Mouse (Mus musculus): Measurements from ENCODE around the gene Pkd2l1. TPM values are rescaled to one million over a fixed set of nuclear protein-coding genes. Genes with fewer than 3 reads are reported as not detected.

The Pkd2l1 gene
- polyA plus RNA-seq, 1 experiment from 2014 or later, result 0.05 TPM

- Histone ChIP-seq H3K9ac (replicated peaks; ENCODE audit: low read depth) (no peak overlapping the region), H3K4me3 (ENCODE audit: low read depth, low read length) (no peak overlapping the region), H3K4me1 (ENCODE audit: insufficient read depth, low read depth, low read length) (no peaks in the 10 kb centered on the region), H3K9me3 (ENCODE audit: low read length) (peaks cover 4% of the 10 kb centered on the region; the same call in 1 of the 2 replicates), H3K36me3 (ENCODE audit: insufficient read depth, low read length) (no peaks in the 10 kb centered on the region), H3K27me3 (replicated peaks; ENCODE audit: insufficient read depth, low read length) (no peaks in the 10 kb centered on the region), H3K27ac (ENCODE audit: low read length) (no peak overlapping the region), H3K4me2 (replicated peaks; ENCODE audit: low read depth, low read length) (no peak overlapping the region)
- no peak for ATAC-seq
- DNase-seq (ENCODE audit: low spot score), result no peak
- no peak for TF ChIP-seq EP300 (IDR thresholded peaks at IDR 0.05)
- TF ChIP-seq CTCF (IDR thresholded peaks at IDR 0.05), result no peak
- 64% methylated on average over 1 of the region's 1 CpGs for WGBS
Measured at GRCm38 (mm10) chr19:44180502-44180901, 11.7 kb downstream of the Pkd2l1 start.

DNA sequence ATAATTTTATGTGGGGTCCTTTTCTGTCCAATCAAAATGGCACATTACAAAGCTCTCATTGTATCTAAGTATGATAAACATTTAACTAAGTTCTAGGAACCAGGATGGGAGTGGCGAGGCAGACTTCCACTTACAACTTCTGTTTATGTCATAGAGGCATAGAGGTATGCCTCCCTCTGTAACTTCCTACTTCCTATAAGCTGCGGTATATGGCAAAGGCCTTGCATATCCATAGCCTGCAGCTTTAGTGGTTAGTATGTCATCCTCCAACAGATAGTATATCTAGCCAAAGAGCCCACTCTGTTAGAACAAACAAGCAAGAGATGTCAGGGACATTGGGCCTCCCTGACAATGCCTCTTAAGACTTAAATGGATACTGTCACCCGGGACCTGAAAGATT lies 15.5 kb downstream of the Pkd2l1 start:
- H3K9ac ChIP-seq (replicated peaks; ENCODE audit: low read depth), result no peak overlapping the region
- ATAC-seq (no peak), DNase-seq (ENCODE audit: low spot score) (no peak)
- H3K27ac ChIP-seq (ENCODE audit: low read length), result no peak overlapping the region
- H3K36me3 ChIP-seq (ENCODE audit: insufficient read depth, low read length), result no peaks in the 10 kb centered on the region
- H3K27me3 ChIP-seq (replicated peaks; ENCODE audit: insufficient read depth, low read length), result no peaks in the 10 kb centered on the region
- TF ChIP-seq EP300 (IDR thresholded peaks at IDR 0.05) (no peak), CTCF (IDR thresholded peaks at IDR 0.05) (no peak)
- peaks cover 4% of the 10 kb centered on the region; the same call in 1 of the 2 replicates for H3K9me3 ChIP-seq (ENCODE audit: low read length)
- H3K4me3 ChIP-seq (ENCODE audit: low read depth, low read length), result no peak overlapping the region
- no peak overlapping the region for H3K4me2 ChIP-seq (replicated peaks; ENCODE audit: low read depth, low read length)
- 74% methylated on average over 3 of the region's 3 CpGs for WGBS
- H3K4me1 ChIP-seq (ENCODE audit: insufficient read depth, low read depth, low read length), result no peaks in the 10 kb centered on the region

DNA sequence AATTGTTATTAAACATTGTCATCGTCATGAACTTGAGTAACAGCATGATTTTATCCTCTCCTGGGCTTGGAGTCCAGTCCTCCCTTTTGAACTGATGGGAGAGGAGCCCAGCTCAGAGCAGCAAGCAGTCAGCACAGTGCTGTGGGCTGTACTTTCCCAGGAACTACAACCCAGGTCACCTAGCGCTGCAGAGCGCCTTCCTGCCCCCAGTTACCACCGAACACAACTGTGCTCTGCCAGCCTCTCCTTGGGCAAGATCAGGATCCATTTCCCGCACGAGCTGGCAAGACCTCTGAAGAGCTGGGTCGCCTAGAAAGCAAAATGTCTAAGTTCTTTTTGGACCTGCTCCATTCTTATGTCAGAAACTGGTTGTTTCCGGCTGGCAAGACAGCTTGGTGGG lies 17.4 kb downstream of the Pkd2l1 start:
- 54% methylated on average over 8 of the region's 8 CpGs for WGBS
- H3K4me3 ChIP-seq (ENCODE audit: low read depth, low read length), result no peak overlapping the region
- no peaks in the 10 kb centered on the region for H3K27me3 ChIP-seq (replicated peaks; ENCODE audit: insufficient read depth, low read length)
- no peak for ATAC-seq
- no peak overlapping the region for H3K27ac ChIP-seq (ENCODE audit: low read length)
- H3K9me3 ChIP-seq (ENCODE audit: low read length), result peaks cover 4% of the 10 kb centered on the region; the same call in 1 of the 2 replicates
- H3K9ac ChIP-seq (replicated peaks; ENCODE audit: low read depth), result no peak overlapping the region
- no peaks in the 10 kb centered on the region for H3K4me1 ChIP-seq (ENCODE audit: insufficient read depth, low read depth, low read length)
- no peak for DNase-seq (ENCODE audit: low spot score)
- no peak overlapping the region for H3K4me2 ChIP-seq (replicated peaks; ENCODE audit: low read depth, low read length)
- no peaks in the 10 kb centered on the region for H3K36me3 ChIP-seq (ENCODE audit: insufficient read depth, low read length)
- no peak for TF ChIP-seq EP300 (IDR thresholded peaks at IDR 0.05)
- TF ChIP-seq CTCF (IDR thresholded peaks at IDR 0.05), result no peak

DNA sequence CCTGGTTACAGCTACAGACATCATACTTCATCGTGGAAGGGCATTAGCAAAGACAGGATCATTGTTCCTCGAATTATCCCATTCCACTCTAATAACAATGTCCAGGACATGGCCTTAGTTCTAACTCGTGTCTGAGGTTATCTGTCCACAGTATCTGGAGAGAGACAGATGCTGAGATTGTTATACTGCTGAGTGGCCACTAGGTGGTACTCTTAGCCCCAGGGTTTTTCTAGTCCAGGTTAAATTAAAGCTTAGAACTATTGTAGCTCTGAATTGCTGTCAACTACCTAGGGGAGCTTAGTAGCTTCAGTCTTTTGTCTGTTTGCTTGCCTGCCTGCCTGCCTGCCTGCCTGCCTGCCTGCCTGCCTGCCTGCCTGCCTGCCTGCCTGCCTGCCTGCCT lies 30.7 kb downstream of the Pkd2l1 start:
- Histone ChIP-seq H3K4me1 (ENCODE audit: insufficient read depth, low read depth, low read length) (no peaks in the 10 kb centered on the region), H3K9me3 (ENCODE audit: low read length) (no peaks in the 10 kb centered on the region), H3K36me3 (ENCODE audit: insufficient read depth, low read length) (no peaks in the 10 kb centered on the region), H3K4me3 (ENCODE audit: low read depth, low read length) (no peak overlapping the region), H3K27ac (ENCODE audit: low read length) (no peak overlapping the region), H3K27me3 (replicated peaks; ENCODE audit: insufficient read depth, low read length) (no peaks in the 10 kb centered on the region), H3K4me2 (replicated peaks; ENCODE audit: low read depth, low read length) (no peak overlapping the region), H3K9ac (replicated peaks; ENCODE audit: low read depth) (no peak overlapping the region)
- ATAC-seq (no peak), DNase-seq (ENCODE audit: low spot score) (peak; percentile 70)
- WGBS, result 4% methylated on average over 3 of the region's 3 CpGs
- TF ChIP-seq CTCF (IDR thresholded peaks at IDR 0.05) (peak; percentile 75), EP300 (IDR thresholded peaks at IDR 0.05) (no peak)

GRCm38 (mm10) chr19:44159386-44159785 lies 32.9 kb downstream of the Pkd2l1 start:
- H3K27me3 ChIP-seq (replicated peaks; ENCODE audit: insufficient read depth, low read length), result no peaks in the 10 kb centered on the region
- H3K9me3 ChIP-seq (ENCODE audit: low read length), result no peaks in the 10 kb centered on the region
- H3K27ac ChIP-seq (ENCODE audit: low read length), result no peak overlapping the region
- no peaks in the 10 kb centered on the region for H3K36me3 ChIP-seq (ENCODE audit: insufficient read depth, low read length)
- no peak for ATAC-seq
- TF ChIP-seq EP300 (IDR thresholded peaks at IDR 0.05) (no peak), CTCF (IDR thresholded peaks at IDR 0.05) (no peak)
- H3K9ac ChIP-seq (replicated peaks; ENCODE audit: low read depth), result no peak overlapping the region
- WGBS, result 76% methylated on average over 3 of the region's 3 CpGs
- no peaks in the 10 kb centered on the region for H3K4me1 ChIP-seq (ENCODE audit: insufficient read depth, low read depth, low read length)
- H3K4me2 ChIP-seq (replicated peaks; ENCODE audit: low read depth, low read length), result no peak overlapping the region
- no peak overlapping the region for H3K4me3 ChIP-seq (ENCODE audit: low read depth, low read length)
- DNase-seq (ENCODE audit: low spot score), result no peak

GRCm38 (mm10) chr19:44157005-44157404 lies 35.2 kb downstream of the Pkd2l1 start:
- Histone ChIP-seq H3K4me3 (ENCODE audit: low read depth, low read length) (no peak overlapping the region), H3K27ac (ENCODE audit: low read length) (no peak overlapping the region), H3K9ac (replicated peaks; ENCODE audit: low read depth) (no peak overlapping the region), H3K27me3 (replicated peaks; ENCODE audit: insufficient read depth, low read length) (0 out of 2 replicates have a peak, but pooled peaks cover 3% of the 10 kb centered on the region), H3K4me1 (ENCODE audit: insufficient read depth, low read depth, low read length) (no peaks in the 10 kb centered on the region), H3K4me2 (replicated peaks; ENCODE audit: low read depth, low read length) (no peak overlapping the region), H3K9me3 (ENCODE audit: low read length) (no peaks in the 10 kb centered on the region), H3K36me3 (ENCODE audit: insufficient read depth, low read length) (no peaks in the 10 kb centered on the region)
- no peak for TF ChIP-seq CTCF (IDR thresholded peaks at IDR 0.05)
- no peak for TF ChIP-seq EP300 (IDR thresholded peaks at IDR 0.05)
- DNase-seq (ENCODE audit: low spot score) (no peak), ATAC-seq (no peak)
- WGBS, result 80% methylated on average over 10 of the region's 10 CpGs

DNA sequence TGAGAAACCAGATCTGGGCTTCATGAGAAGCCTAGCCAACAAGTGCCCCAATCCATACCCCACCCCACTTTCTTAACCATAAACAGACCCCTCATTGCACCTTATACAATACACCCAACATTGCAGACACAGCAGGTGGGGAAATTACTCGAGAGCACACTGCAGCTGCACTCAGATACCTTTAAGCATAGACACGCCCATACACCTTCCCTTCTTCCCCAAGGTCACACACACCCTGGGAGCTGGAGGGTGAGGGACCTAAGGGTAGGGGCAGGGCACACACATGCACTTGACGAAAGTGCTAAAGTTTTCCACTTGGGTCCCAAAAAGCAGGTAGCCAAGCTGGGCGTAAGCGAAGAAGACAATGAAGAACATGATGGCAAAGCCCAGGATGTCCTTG lies 38.5 kb downstream of the Pkd2l1 start:
- Histone ChIP-seq H3K27ac (ENCODE audit: low read length) (no peak overlapping the region), H3K9me3 (ENCODE audit: low read length) (no peaks in the 10 kb centered on the region), H3K36me3 (ENCODE audit: insufficient read depth, low read length) (no peaks in the 10 kb centered on the region), H3K4me1 (ENCODE audit: insufficient read depth, low read depth, low read length) (no peaks in the 10 kb centered on the region), H3K27me3 (replicated peaks; ENCODE audit: insufficient read depth, low read length) (0 out of 2 replicates have a peak, but pooled peaks cover 3% of the 10 kb centered on the region), H3K4me2 (replicated peaks; ENCODE audit: low read depth, low read length) (no peak overlapping the region), H3K9ac (replicated peaks; ENCODE audit: low read depth) (no peak overlapping the region), H3K4me3 (ENCODE audit: low read depth, low read length) (no peak overlapping the region)
- DNase-seq (ENCODE audit: low spot score) (no peak), ATAC-seq (no peak)
- TF ChIP-seq CTCF (IDR thresholded peaks at IDR 0.05), result no peak
- TF ChIP-seq EP300 (IDR thresholded peaks at IDR 0.05), result no peak
- WGBS, result 79% methylated on average over 5 of the region's 5 CpGs

Measured in lung, postnatal 0 days (tissue).